In genomic region chr10:128890383-128891295, GRCm38 (mm10) we compare ENCODE assay signal across 8 mouse cellular contexts. TPM values are rescaled to one million over a fixed set of nuclear protein-coding genes. Genes with fewer than 3 reads are reported as not detected.
DNase-seq lines count a peak whose midpoint lies in the region; ATAC-seq lines count a peak whose summit lies in the region.

No protein-coding gene starts in this region.

- no peak for DNase-seq in kidney, adult 9 months
- peak; percentile 24 for DNase-seq in T-cell, adult 2 months (ENCODE audit: low spot score)
- DNase-seq in lung, postnatal 10 days = peak; percentile 25
- peak; percentile 49 for DNase-seq in testis, postnatal 10 days (ENCODE audit: low spot score)
- no peak for DNase-seq in right cerebral cortex, adult 2 months (ENCODE audit: low spot score in 2 of 2)
- no peak for DNase-seq in layer of hippocampus, postnatal 14 days (ENCODE audit: low spot score in 2 of 2)

- WGBS in kidney, embryonic 14.5 days = under 1% methylated on average over 40 of the region's 40 CpGs
- 1% methylated on average over 40 of the region's 40 CpGs for WGBS in heart, embryonic 15.5 days

- H3K27me3 ChIP-seq in kidney, embryonic 14.5 days (ENCODE audit: control insufficient read depth, insufficient read depth, low read length) = 0 out of 2 replicates have a peak, but pooled peaks cover 5% of the 10 kb centered on the region
- H3K27me3 ChIP-seq in heart, embryonic 15.5 days = peaks cover 8% of the 10 kb centered on the region

- peak; percentile 2; the same call in 1 of the 2 replicates for ATAC-seq in kidney, embryonic 14.5 days (ENCODE audit: low FRiP score, low TSS enrichment)
- ATAC-seq in heart, embryonic 15.5 days (replicated peaks; ENCODE audit: insufficient number of reproducible peaks, insufficient read depth, low FRiP score, low read depth) = no peak; the same call in 1 of the 2 replicates

- peak overlapping the region; percentile 84 for H3K4me2 ChIP-seq in kidney, embryonic 14.5 days (replicated peaks; ENCODE audit: low read depth, low read length)
- peak overlapping the region; percentile 94 for H3K4me2 ChIP-seq in heart, embryonic 15.5 days

- H3K4me3 ChIP-seq in kidney, embryonic 14.5 days (ENCODE audit: low read length) = peak overlapping the region; percentile 77
- H3K4me3 ChIP-seq in heart, embryonic 15.5 days = peak overlapping the region; percentile 77

- peaks cover 23% of the 10 kb centered on the region for H3K4me1 ChIP-seq in kidney, embryonic 14.5 days (ENCODE audit: control insufficient read depth, insufficient read depth, low read length)
- peaks cover 40% of the 10 kb centered on the region for H3K4me1 ChIP-seq in heart, embryonic 15.5 days (replicated peaks)

- H3K9ac ChIP-seq in kidney, embryonic 14.5 days (ENCODE audit: low read depth, low read length) = peak overlapping the region; percentile 85
- H3K9ac ChIP-seq in heart, embryonic 15.5 days = peak overlapping the region; percentile 81

- H3K9me3 ChIP-seq in kidney, embryonic 14.5 days (ENCODE audit: control insufficient read depth, low read length) = no peaks in the 10 kb centered on the region
- no peaks in the 10 kb centered on the region for H3K9me3 ChIP-seq in heart, embryonic 15.5 days (replicated peaks)

- peak overlapping the region; percentile 89 for H3K27ac ChIP-seq in kidney, embryonic 14.5 days (ENCODE audit: low read depth, low read length)
- H3K27ac ChIP-seq in heart, embryonic 15.5 days = peak overlapping the region; percentile 78

- peaks cover 17% of the 10 kb centered on the region for H3K36me3 ChIP-seq in kidney, embryonic 14.5 days (ENCODE audit: control insufficient read depth, insufficient read depth, low read length)
- no peaks in the 10 kb centered on the region for H3K36me3 ChIP-seq in heart, embryonic 15.5 days

RNA-seq across cellular contexts. Expression of gene Gdf11, which starts 0.9 kb away (rescaled TPM):
- 7.2 and 8.7 TPM in 2 replicates for polyA plus RNA-seq in kidney, embryonic 14.5 days (2014; fragmentation: Nextera tagmentation; extraction: Ambion mirVana)
- 2.8 and 2.9 TPM in 2 replicates for polyA plus RNA-seq in heart, embryonic 15.5 days (2015; fragmentation: Nextera tagmentation; extraction: Ambion mirVana)
- 10 to 100 TPM; 23.3 to 26.4 TPM for total RNA-seq in layer of hippocampus, postnatal 14 days (2021)

RNA-seq across cellular contexts. Expression of gene Cd63, which starts 10.2 kb away (rescaled TPM):
- 479 and 521 TPM in 2 replicates for polyA plus RNA-seq in kidney, embryonic 14.5 days (2014; fragmentation: Nextera tagmentation; extraction: Ambion mirVana)
- 420 and 427 TPM in 2 replicates for polyA plus RNA-seq in heart, embryonic 15.5 days (2015; fragmentation: Nextera tagmentation; extraction: Ambion mirVana)
- 10 to 100 TPM; 76.7 to 86.1 TPM for total RNA-seq in layer of hippocampus, postnatal 14 days (2021)

RNA-seq across cellular contexts. Expression of gene Rdh5, which starts 32.0 kb away (rescaled TPM):
- polyA plus RNA-seq in kidney, embryonic 14.5 days (2014; fragmentation: Nextera tagmentation; extraction: Ambion mirVana) = 14.5 and 15.7 TPM in 2 replicates
- polyA plus RNA-seq in heart, embryonic 15.5 days (2015; fragmentation: Nextera tagmentation; extraction: Ambion mirVana) = 10.5 and 11.8 TPM in 2 replicates
- total RNA-seq in layer of hippocampus, postnatal 14 days (2021) = 1 to 10 TPM; 8.1 to 8.8 TPM

RNA-seq across cellular contexts. Expression of gene Bloc1s1, which starts 33.2 kb away (rescaled TPM):
- 219 and 258 TPM in 2 replicates for polyA plus RNA-seq in kidney, embryonic 14.5 days (2014; fragmentation: Nextera tagmentation; extraction: Ambion mirVana)
- polyA plus RNA-seq in heart, embryonic 15.5 days (2015; fragmentation: Nextera tagmentation; extraction: Ambion mirVana) = 208 and 212 TPM in 2 replicates
- 10 to 100 TPM; 96.9 to 98.1 TPM for total RNA-seq in layer of hippocampus, postnatal 14 days (2021)

RNA-seq across cellular contexts. Expression of gene Itga7, which starts 43.0 kb away (rescaled TPM):
- polyA plus RNA-seq in kidney, embryonic 14.5 days (2014; fragmentation: Nextera tagmentation; extraction: Ambion mirVana) = 0.77 and 1.3 TPM in 2 replicates
- polyA plus RNA-seq in heart, embryonic 15.5 days (2015; fragmentation: Nextera tagmentation; extraction: Ambion mirVana) = 7.0 and 8.1 TPM in 2 replicates
- 10 to 100 TPM; 28.1 to 28.5 TPM for total RNA-seq in layer of hippocampus, postnatal 14 days (2021)

Comparison
In these comparisons a context has a peak if more than half of its experiments do, and no peak if none do; other contexts are left out.
1. DNase-seq: peak in T-cell, adult 2 months (single experiment), lung, postnatal 10 days (single experiment) and testis, postnatal 10 days (single experiment); none in kidney, adult 9 months (single experiment), right cerebral cortex, adult 2 months (0 of 2) and layer of hippocampus, postnatal 14 days (0 of 2).